Mouse (Mus musculus) brain, embryonic 14.5 days (tissue): Measurements from ENCODE around the gene Srp54a. TPM values are rescaled to one million over a fixed set of nuclear protein-coding genes. Genes with fewer than 3 reads are reported as not detected.

Experiments
- DNase-seq: peaks from one replicate; pipeline ENCODE4 v3.0.0-alpha.2; 2011; ENCODE audit warnings: low read depth
- CTCF ChIP-seq: fragments of 200-500 bp; IDR thresholded peaks from 2 replicates; pipeline ENCODE4 v1.5.1; 2012; ENCODE audit warnings: inconsistent platforms, mild to moderate bottlenecking, moderate library complexity, borderline replicate concordance; ENCODE audit not compliant: insufficient read depth, insufficient read length; ENCODE audit errors: extremely low read depth
- POLR2A ChIP-seq: fragments of 200-500 bp; IDR thresholded peaks from 2 replicates; pipeline ENCODE4 v1.6.1; 2012; ENCODE audit warnings: mild to moderate bottlenecking, inconsistent platforms, borderline replicate concordance; ENCODE audit not compliant: poor library complexity, insufficient read depth, insufficient read length, severe bottlenecking; ENCODE audit errors: extremely low read depth
- polyA plus RNA-seq: library from polyadenylated mRNA; depleted of rRNA; stranded (reverse); fragments of >200 nt; gene quantifications from 2 replicates; pipeline ENCODE4 v1.2.3, GENCODE M21; 2012; rRNA removed

The Srp54a gene
- polyA plus RNA-seq = 20.1 and 50.7 TPM in 2 replicates

GRCm38 (mm10) chr12:55079726-55080600, at the start of gene Srp54a, which contains the start of gene 2700097O09Rik:
Gene Srp54a (plus strand): TSS chr12:55080262.
Gene 2700097O09Rik (minus strand): TSS chr12:55080110.
- peak; percentile 98 for DNase-seq

DNA sequence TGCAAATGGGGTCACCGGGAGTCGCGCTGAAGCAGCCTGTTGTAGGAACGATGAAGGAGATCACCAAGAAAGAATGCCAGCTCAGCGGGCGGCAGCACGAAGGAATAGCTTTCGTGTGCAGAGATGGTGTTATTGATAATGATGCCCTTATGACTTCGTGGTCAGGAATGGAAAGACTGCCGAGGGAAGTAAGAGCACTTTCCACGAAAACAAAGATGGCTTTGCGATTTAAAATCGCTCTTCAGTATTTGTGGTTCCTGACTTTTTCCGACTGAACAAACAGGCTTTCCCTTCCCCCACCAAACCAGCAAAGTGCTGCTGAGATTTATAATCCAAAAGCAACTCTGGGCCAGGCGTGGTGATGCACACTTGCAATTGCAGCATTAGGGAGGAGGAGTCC, 39.1 kb upstream of the Srp54a start:
- TF ChIP-seq POLR2A (no peak), CTCF (no peak)
- DNase-seq = no peak

More at GRCm38 (mm10) chr12:55079726-55080600, at the start of gene Srp54a, which contains the start of gene 2700097O09Rik:
- 0 out of 2 replicates have a peak, but pooled peaks have one; percentile 6 for TF ChIP-seq POLR2A

DNA sequence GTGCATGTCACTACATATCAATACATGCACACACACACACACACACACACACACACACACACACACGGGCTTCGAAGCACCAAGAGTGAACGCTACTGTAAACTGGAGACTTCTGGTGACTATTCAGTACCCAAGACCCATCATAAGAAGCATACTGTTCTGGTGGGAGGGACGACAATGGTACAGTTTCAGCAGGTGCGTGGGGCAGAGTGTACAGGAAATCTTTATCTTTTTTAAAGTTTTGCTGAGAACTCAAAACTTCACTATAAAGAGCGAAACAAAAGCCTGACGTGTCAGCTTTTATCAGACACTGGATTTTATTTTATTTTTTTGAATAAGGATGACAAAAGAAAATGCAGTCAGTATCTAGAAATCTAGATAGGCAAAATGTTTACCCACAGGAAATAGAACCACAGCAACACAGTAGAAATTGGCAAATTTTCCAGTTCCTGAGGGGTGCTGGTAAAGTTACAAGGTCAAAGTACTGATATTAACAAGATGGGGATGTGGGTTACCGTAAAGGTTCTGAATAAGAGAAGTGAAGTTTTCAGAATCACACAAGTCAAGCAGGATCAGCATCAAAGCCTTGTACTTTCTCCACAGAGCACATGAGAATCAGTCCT, 30.2 kb upstream of the Srp54a start:
- no peak for DNase-seq
- no peak for TF ChIP-seq CTCF
- TF ChIP-seq POLR2A = no peak

DNA sequence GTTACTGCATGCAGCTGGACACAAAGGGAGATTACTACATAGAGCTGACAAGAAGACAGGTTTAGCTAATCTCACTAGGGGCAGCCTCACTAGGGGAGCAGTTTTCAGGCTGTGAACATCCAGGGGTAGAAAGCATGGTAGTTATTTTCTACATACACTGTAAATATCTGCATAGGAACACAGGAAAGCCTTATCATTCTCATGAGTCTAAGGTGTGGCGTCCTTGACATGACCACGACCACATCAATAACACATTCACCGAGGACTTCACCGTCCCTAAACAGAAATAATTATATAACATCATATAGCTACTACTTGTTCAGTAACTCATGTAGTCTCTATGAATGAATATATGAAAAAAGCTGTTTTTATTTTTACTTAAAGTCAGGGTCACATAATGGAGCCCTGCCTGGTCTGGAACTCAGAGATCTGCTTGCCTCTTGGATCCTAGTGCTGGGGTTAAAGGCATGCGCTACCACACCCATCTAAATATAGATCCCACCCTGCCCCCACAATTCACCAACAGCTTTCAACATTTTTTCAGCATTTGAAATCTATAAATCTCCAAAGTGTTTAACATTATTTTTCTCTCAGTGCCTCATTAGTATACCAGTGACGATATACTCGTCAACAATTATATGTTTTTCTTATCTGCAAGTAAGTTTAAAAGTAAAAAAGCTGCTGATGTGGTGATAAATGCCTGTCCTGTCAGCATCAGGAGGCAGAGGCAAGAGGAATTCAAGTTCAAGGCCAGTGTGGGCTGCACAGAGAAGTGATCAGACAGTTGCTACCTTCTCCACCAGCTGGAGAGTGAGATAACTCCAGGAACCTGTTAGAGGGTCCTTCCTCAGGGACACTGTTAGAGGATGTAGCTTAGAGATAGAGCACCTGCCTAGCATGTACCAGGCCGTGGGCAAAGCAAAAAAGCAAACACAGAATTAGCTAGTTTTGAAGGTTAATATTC, 28.6 kb upstream of the Srp54a start:
- no peak for DNase-seq

DNA sequence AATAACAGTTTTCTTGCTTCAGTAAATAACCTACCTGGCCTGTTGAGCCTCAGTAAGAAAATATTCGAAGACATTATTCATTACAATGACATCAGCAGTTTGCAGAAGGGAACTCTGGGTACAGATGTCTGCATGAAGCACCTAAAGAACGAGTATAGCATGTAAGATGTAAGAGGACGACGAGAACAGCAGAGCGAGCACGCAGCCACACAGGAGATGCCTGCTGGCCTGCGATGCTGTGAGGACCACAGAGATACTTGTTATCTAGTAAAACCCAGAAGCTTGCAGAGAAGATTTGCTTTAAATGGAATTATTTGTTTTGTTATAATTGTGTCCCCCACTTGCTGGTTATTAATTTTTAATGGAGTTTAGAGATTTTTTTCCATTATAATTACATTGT, 26.8 kb upstream of the Srp54a start:
- TF ChIP-seq CTCF = no peak
- no peak for TF ChIP-seq POLR2A
- DNase-seq = no peak

More for the DNA sequence above, 28.6 kb upstream of the Srp54a start:
- TF ChIP-seq POLR2A (no peak), CTCF (no peak)

GRCm38 (mm10) chr12:55054551-55055241, 25.4 kb upstream of the Srp54a start:
- DNase-seq = no peak
- TF ChIP-seq POLR2A = no peak
- no peak for TF ChIP-seq CTCF

GRCm38 (mm10) chr12:55056703-55057102, 23.4 kb upstream of the Srp54a start:
- no peak for DNase-seq
- TF ChIP-seq CTCF (no peak), POLR2A (no peak)

DNA sequence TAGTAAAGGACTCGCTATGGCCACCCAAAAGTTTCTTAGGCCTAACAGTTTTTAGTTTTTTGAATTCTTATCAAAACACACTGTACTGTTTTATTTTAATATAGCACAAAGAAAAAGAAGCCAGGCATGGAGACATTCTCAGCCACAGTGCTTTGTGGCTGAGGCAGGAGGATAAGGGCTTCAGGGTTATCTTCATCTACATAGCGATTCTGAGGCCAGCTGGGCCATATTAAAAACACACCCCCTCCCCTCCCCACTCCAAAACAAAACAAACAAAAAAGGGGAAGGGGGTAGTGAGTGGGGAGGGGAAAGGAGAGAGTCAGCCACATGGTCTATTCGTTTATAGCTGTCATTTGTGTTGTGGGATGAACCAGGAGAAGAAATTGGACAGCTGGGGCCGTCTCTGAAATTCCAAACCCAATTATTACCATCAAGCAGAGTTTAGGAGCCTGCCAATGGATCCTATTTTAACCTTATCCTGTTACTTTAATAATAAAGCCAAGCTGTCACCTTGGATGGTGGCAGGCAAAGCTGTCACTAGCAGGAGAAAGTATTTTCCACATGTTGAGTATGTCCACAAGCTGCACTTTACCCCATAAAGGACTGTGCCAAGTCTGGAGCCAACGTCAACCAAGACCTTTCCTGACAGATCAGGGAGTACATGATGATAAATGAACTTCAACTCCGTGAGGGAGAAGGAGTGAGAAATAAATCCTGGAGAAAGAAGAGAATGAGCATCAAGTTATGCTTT, 21.0 kb upstream of the Srp54a start:
- TF ChIP-seq POLR2A (no peak), CTCF (no peak)

DNA sequence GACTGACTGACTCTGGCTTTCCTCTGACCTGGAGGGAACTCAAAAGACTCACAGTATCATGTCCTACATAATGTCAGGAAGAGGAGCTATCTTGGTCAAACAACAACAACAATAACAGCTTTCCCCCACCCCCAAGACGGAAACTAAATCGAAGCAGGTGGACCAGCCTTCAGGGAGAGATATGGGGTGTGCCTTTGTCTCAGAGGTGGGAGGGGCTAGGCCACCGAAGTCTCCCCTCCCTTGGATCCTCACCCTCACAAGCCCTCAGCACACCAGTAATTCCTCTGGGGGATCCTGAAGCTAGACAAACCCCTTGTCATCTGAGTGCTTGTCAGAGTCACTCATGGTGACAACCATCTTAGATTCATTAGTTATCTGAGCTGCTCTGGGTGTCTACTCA, 20.2 kb upstream of the Srp54a start:
- TF ChIP-seq POLR2A (no peak), CTCF (no peak)
- no peak for DNase-seq

More for the DNA sequence above, 21.0 kb upstream of the Srp54a start:
- DNase-seq = peak; percentile 14
